In the genomic region with DNA sequence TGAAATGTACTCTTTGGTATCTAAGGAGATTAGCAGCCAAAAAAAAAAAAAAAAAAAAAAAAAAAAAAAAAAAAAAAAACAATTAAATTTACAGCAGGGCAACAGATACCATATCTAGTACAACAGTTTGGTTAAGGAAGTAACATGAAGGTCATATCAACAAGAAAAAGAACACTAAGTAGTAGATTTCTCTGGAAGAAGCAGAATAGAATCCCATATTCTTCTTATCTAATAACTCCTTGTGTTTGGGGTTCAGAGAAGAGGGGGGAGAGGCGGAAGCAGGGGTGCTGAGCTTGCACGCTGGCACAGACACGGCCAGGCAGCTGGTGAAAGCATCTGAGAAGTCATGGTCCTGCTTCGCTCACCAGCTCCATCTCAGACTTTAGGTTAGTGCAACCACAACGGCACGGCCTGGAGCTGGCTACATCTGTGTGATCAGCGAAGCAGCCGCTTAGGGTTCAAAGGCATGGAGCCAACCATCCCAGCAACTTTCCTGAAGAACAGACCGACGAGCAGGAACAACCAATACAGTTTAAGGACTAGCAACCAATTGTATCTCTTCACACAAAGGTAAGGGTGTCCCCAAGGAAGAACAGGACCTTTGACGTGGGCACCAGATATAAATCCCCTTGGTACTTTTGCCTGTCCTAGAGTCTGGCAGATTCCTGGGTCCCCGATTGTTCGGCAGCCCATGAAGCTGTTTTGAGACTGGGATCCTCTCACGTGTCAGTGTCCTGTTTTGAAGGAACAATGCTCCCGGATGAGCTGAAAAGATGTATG, we compare ENCODE assay signal across 1 mouse cellular context.
TF ChIP-seq lines count a peak whose summit lies in the region.

TSS of gene A930009A15Rik (plus strand) at position 275 of the 780 bp plus-strand sequence.

TF ChIP-seq in MEL, 35 proteins besides CTCF, POLR2A, EP300 and RAD21 (continued from another document):
- TF ChIP-seq UBTF (IDR thresholded peaks at IDR 0.05; ENCODE audit: borderline replicate concordance, insufficient read depth, low read depth, low read length) = no peak
- TF ChIP-seq KAT2A (conservative IDR thresholded peaks at IDR 0.05; ENCODE audit: low read depth, low read length) = no peak
- TF ChIP-seq MYB (IDR thresholded peaks at IDR 0.05; ENCODE audit: low read depth, low read length) = no peak
- TF ChIP-seq ETS1 (IDR thresholded peaks at IDR 0.05; ENCODE audit: low read depth, low read length) = peak; percentile 85
- no peak for TF ChIP-seq NRF1 (IDR thresholded peaks at IDR 0.05; ENCODE audit: insufficient read depth, low read depth, low read length, poor library complexity, severe bottlenecking)
- 0 out of 2 replicates have a peak, but pooled peaks have one; percentile 21 for TF ChIP-seq MYC (IDR thresholded peaks at IDR 0.05; ENCODE audit: low read depth, low read length)
- TF ChIP-seq HCFC1 (IDR thresholded peaks at IDR 0.05; ENCODE audit: low read depth, low read length) = no peak
- no peak for TF ChIP-seq SIN3A (IDR thresholded peaks at IDR 0.05; ENCODE audit: low read length)
- TF ChIP-seq POLR2AphosphoS2 (IDR thresholded peaks at IDR 0.05; ENCODE audit: low read length) = no peak
- TF ChIP-seq ZKSCAN1 (IDR thresholded peaks at IDR 0.05; ENCODE audit: low read depth, low read length) = no peak
- TF ChIP-seq ZMIZ1 (IDR thresholded peaks at IDR 0.05; ENCODE audit: low read depth, low read length) = no peak
- TF ChIP-seq MAFK (IDR thresholded peaks at IDR 0.05; ENCODE audit: borderline replicate concordance, low read depth, low read length) = peak; percentile 48; the same call in 1 of the 2 replicates
- no peak for TF ChIP-seq E2F4 (IDR thresholded peaks at IDR 0.05; ENCODE audit: borderline replicate concordance, low read depth, low read length)
- peak; percentile 92 for TF ChIP-seq TCF12 (IDR thresholded peaks at IDR 0.05; ENCODE audit: low read depth, low read length)
- TF ChIP-seq MEF2A (IDR thresholded peaks at IDR 0.05; ENCODE audit: extremely low read depth, insufficient replicate concordance, low read depth, low read length, poor library complexity, severe bottlenecking) = no peak
- TF ChIP-seq GATA1 (IDR thresholded peaks at IDR 0.05; ENCODE audit: low read depth, low read length) = peak; percentile 86
- peak; percentile 75 for TF ChIP-seq TAL1 (IDR thresholded peaks at IDR 0.05; ENCODE audit: low read length)
- TF ChIP-seq ELF1 (IDR thresholded peaks at IDR 0.05; ENCODE audit: low read depth, low read length) = no peak
- TF ChIP-seq TBP (IDR thresholded peaks at IDR 0.05; ENCODE audit: low read depth, low read length) = no peak
- TF ChIP-seq USF2 (IDR thresholded peaks at IDR 0.05; ENCODE audit: borderline replicate concordance in 1 of 2, insufficient read depth in 1 of 2, low read depth in 1 of 2, low read length in 2 of 2) = no peak
- TF ChIP-seq SMC3 (IDR thresholded peaks at IDR 0.05; ENCODE audit: low read depth, low read length) = no peak
- TF ChIP-seq MXI1 (IDR thresholded peaks at IDR 0.05; ENCODE audit: low read depth, low read length) = peak; percentile 23; the same call in 1 of the 2 replicates
- TF ChIP-seq MAX (IDR thresholded peaks at IDR 0.05; ENCODE audit: low read length) = no peak
- no peak for TF ChIP-seq BHLHE40 (IDR thresholded peaks at IDR 0.05; ENCODE audit: borderline replicate concordance, low read depth, low read length)
- TF ChIP-seq GABPA (IDR thresholded peaks at IDR 0.05; ENCODE audit: low read depth, low read length) = no peak
- no peak for TF ChIP-seq CHD1 (IDR thresholded peaks at IDR 0.05; ENCODE audit: low read depth, low read length)
- no peak for TF ChIP-seq MAZ (IDR thresholded peaks at IDR 0.05; ENCODE audit: low read depth, low read length)
- TF ChIP-seq ZNF384 (IDR thresholded peaks at IDR 0.05; ENCODE audit: low read depth, low read length) = peak; percentile 97
- TF ChIP-seq USF1 (IDR thresholded peaks at IDR 0.05; ENCODE audit: low read depth, low read length) = no peak
- TF ChIP-seq CHD2 (IDR thresholded peaks at IDR 0.05; ENCODE audit: low read length) = no peak
- TF ChIP-seq JUND (IDR thresholded peaks at IDR 0.05; ENCODE audit: low read depth, low read length) = no peak
- TF ChIP-seq NELFE (IDR thresholded peaks at IDR 0.05; ENCODE audit: low read depth, low read length) = no peak
- TF ChIP-seq POLR2AphosphoS5 (IDR thresholded peaks at IDR 0.05; ENCODE audit: borderline replicate concordance, low read depth, low read length) = no peak
- TF ChIP-seq RCOR1 (IDR thresholded peaks at IDR 0.05; ENCODE audit: low read depth, low read length) = peak; percentile 77
